Mouse (Mus musculus) erythroblast, embryonic 14.5 days (primary cell): Measurements from ENCODE around the gene Atp2a1. TPM values are rescaled to one million over a fixed set of nuclear protein-coding genes. Genes with fewer than 3 reads are reported as not detected.

Experiments
- H3K27me3 ChIP-seq: 2 replicates; pipeline ENCODE4 v1.6.1; 2012; ENCODE audit warnings: inconsistent platforms; ENCODE audit not compliant: control insufficient read depth
- H3K36me3 ChIP-seq: 2 replicates; pipeline ENCODE4 v1.6.1; 2012; ENCODE audit warnings: mild to moderate bottlenecking, inconsistent platforms; ENCODE audit not compliant: control insufficient read depth
- H3K4me1 ChIP-seq: 2 replicates; pipeline ENCODE4 v1.6.1; 2012; ENCODE audit warnings: inconsistent platforms; ENCODE audit not compliant: control insufficient read depth
- H3K4me3 ChIP-seq: replicated peaks from 2 replicates; pipeline ENCODE3; 2012; ENCODE audit warnings: moderate library complexity, mild to moderate bottlenecking, inconsistent platforms
- H3K9me3 ChIP-seq: 2 replicates; pipeline ENCODE4 v1.6.1; 2012; ENCODE audit warnings: low read length, inconsistent platforms, mixed read lengths; ENCODE audit not compliant: control insufficient read depth
- GATA1 ChIP-seq: IDR thresholded peaks from 2 replicates; pipeline ENCODE4 v1.6.1; 2012; ENCODE audit warnings: low read length, inconsistent platforms, mixed read lengths
- TAL1 ChIP-seq: IDR thresholded peaks from 3 replicates; pipeline ENCODE4 v1.6.1; 2012; ENCODE audit warnings: low read length, inconsistent platforms, mixed read lengths
- polyA plus RNA-seq: library from polyadenylated mRNA; stranded (reverse); fragments of >175 nt; gene quantifications from 2 replicates; pipeline ENCODE4 v1.2.3, GENCODE M21; 2012

The Atp2a1 gene
- polyA plus RNA-seq, 1 experiment: not detected

GRCm38 (mm10) chr7:126428631-126429502 lies 34.0 kb downstream of the Atp2a1 start, which contains the start of gene Rabep2:
TSS of gene Rabep2 (plus strand) at chr7:126428759.
- peaks cover 9% of the 10 kb centered on the region for H3K27me3 ChIP-seq
- H3K9me3 ChIP-seq: peaks cover 11% of the 10 kb centered on the region
- H3K36me3 ChIP-seq: peaks cover 2% of the 10 kb centered on the region; the same call in 1 of the 2 replicates
- peak within 1 kb of the TSS; percentile 81 for H3K4me3 ChIP-seq
- TF ChIP-seq TAL1 (no peak), GATA1 (no peak)
- H3K4me1 ChIP-seq: peaks cover 29% of the 10 kb centered on the region

- TF ChIP-seq TAL1 (no peak), GATA1 (no peak)
- H3K27me3 ChIP-seq: peaks cover 9% of the 10 kb centered on the region
- H3K4me1 ChIP-seq: peaks cover 29% of the 10 kb centered on the region
- H3K9me3 ChIP-seq: peaks cover 11% of the 10 kb centered on the region
- peaks cover 2% of the 10 kb centered on the region; the same call in 1 of the 2 replicates for H3K36me3 ChIP-seq
- peak overlapping the region; percentile 81 for H3K4me3 ChIP-seq
These were observed 34.8 kb downstream of the Atp2a1 start for GRCm38 (mm10) chr7:126428154-126428553.

- Histone ChIP-seq H3K36me3 (no peaks in the 10 kb centered on the region; the same call in 1 of the 2 replicates), H3K4me1 (peaks cover 29% of the 10 kb centered on the region), H3K9me3 (peaks cover 11% of the 10 kb centered on the region), H3K27me3 (peaks cover 9% of the 10 kb centered on the region), H3K4me3 (no peak overlapping the region)
- TF ChIP-seq TAL1 (no peak), GATA1 (no peak)
These were observed 35.5 kb downstream of the Atp2a1 start for GRCm38 (mm10) chr7:126427323-126427860.

GRCm38 (mm10) chr7:126424161-126424560 lies 38.7 kb downstream of the Atp2a1 start:
- peaks cover 9% of the 10 kb centered on the region for H3K27me3 ChIP-seq
- H3K4me1 ChIP-seq: peaks cover 18% of the 10 kb centered on the region
- H3K9me3 ChIP-seq: peaks cover 11% of the 10 kb centered on the region
- TF ChIP-seq TAL1: no peak
- TF ChIP-seq GATA1: no peak
- H3K4me3 ChIP-seq: no peak overlapping the region
- H3K36me3 ChIP-seq: no peaks in the 10 kb centered on the region

DNA sequence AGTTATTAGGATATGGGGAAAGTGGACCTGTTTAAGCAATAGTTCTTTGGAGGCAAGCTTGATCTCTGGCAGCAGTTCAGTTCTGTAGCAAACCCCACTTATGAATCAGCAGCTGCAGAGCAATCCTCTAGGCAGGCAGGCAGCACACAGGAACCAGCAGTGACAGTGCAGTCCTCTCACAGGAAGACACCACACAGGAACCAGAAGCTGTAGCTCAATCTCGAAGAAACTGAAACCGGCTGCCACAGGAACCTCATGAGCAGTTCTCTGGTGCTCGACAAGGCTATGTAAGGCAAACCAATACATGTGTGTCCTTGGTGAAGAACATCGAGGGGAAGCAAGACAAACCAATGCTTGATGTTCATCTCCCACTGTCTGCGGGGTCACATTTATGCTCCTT lies 41.2 kb downstream of the Atp2a1 start:
- no peaks in the 10 kb centered on the region for H3K4me1 ChIP-seq
- H3K27me3 ChIP-seq: peaks cover 5% of the 10 kb centered on the region
- H3K9me3 ChIP-seq: peaks cover 4% of the 10 kb centered on the region
- H3K4me3 ChIP-seq: no peak overlapping the region
- TF ChIP-seq TAL1: no peak
- TF ChIP-seq GATA1: no peak
- no peaks in the 10 kb centered on the region for H3K36me3 ChIP-seq

- Histone ChIP-seq H3K4me3 (no peak overlapping the region), H3K36me3 (no peaks in the 10 kb centered on the region), H3K27me3 (no peaks in the 10 kb centered on the region), H3K4me1 (no peaks in the 10 kb centered on the region), H3K9me3 (no peaks in the 10 kb centered on the region)
- TF ChIP-seq GATA1: no peak
- no peak for TF ChIP-seq TAL1
These were observed 44.4 kb downstream of the Atp2a1 start for GRCm38 (mm10) chr7:126418496-126418895.

- Histone ChIP-seq H3K27me3 (no peaks in the 10 kb centered on the region), H3K9me3 (no peaks in the 10 kb centered on the region), H3K36me3 (no peaks in the 10 kb centered on the region), H3K4me3 (no peak overlapping the region), H3K4me1 (no peaks in the 10 kb centered on the region)
- TF ChIP-seq TAL1: no peak
- TF ChIP-seq GATA1: no peak
These were observed 45.3 kb downstream of the Atp2a1 start for GRCm38 (mm10) chr7:126417606-126418005.

DNA sequence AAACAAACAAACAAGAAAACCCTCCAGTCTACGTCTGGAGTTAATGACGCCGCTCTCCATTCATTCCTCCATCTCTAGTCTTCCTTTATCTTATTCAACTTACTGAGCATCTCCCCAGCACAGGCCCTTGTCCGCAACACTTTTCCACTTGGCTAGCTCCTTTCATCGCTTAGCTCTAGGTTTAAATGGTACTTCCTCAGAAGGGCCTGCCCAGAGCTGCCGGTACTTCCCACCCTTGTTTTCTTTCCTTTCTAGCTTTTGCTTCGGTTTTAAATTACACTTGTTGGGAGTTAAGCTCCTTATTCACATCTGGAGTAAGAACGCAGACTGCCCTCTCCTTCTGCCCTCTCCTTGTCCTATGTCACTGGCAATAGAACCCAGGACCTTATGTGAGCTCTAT lies 45.9 kb downstream of the Atp2a1 start:
- Histone ChIP-seq H3K4me3 (no peak overlapping the region), H3K36me3 (no peaks in the 10 kb centered on the region), H3K9me3 (no peaks in the 10 kb centered on the region), H3K27me3 (no peaks in the 10 kb centered on the region), H3K4me1 (no peaks in the 10 kb centered on the region)
- TF ChIP-seq GATA1 (no peak), TAL1 (no peak)

DNA sequence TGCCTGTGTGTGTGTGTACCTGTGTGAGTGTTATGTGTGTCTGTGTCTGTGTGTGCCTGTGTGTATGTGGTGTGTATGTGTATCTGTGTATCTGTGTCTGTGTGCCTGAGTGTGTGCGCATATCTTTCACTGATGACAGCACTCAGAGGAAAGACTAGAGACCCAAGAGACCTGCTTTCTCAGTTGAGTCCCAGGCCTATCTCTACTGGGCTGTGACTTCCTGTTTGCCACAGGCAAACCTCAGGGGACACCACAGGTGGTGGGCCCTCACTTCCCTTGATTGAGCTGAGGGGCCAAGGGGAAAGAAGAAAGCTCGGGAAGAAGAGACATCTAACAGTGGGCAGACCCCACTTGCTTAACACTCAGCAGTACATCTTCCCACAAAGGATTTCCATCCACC lies 46.3 kb downstream of the Atp2a1 start:
- no peak for TF ChIP-seq GATA1
- TF ChIP-seq TAL1: no peak
- no peaks in the 10 kb centered on the region for H3K9me3 ChIP-seq
- no peaks in the 10 kb centered on the region for H3K36me3 ChIP-seq
- no peaks in the 10 kb centered on the region for H3K4me1 ChIP-seq
- H3K27me3 ChIP-seq: no peaks in the 10 kb centered on the region
- no peak overlapping the region for H3K4me3 ChIP-seq
